In the genomic region with DNA sequence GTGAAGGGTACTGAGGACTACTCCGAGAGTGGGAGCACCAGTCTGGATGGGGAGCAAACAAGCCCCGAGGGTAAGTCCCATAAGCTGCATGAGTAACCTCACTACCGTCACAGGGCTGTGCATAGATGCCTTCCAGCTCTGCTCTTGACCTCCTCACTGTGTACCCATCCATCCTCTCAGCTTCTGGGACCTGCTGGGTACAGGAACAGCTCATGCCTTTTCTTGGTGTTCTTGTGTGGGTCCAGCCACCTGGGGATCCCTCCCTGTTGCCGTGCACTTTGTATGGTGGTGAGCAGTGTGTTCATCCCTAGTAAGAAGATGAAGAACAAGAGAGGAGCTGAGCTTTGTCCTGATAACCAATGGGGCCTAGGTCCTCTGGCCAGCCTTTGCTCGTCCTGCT, we compare ENCODE assay signal across 20 mouse cellular contexts. TPM values are rescaled to one million over a fixed set of nuclear protein-coding genes. Genes with fewer than 3 reads are reported as not detected.
"Had no signal": no experiment of that assay in that cellular context is flagged by ENCODE, and none has a peak within 500 bp of the region (broad histone marks: within the 10 kb centered on the region; RNA-seq: fewer than 3 reads in every experiment).

No protein-coding gene starts in this region.

- H3K9ac ChIP-seq: lung, embryonic 14.5 days; neural tube, embryonic 13.5 days; neural tube, embryonic 15.5 days had no signal

- ATAC-seq: midbrain, embryonic 16.5 days had no signal

- H3K4me2 ChIP-seq: lung, embryonic 14.5 days; midbrain, embryonic 11.5 days; neural tube, embryonic 13.5 days; neural tube, embryonic 15.5 days had no signal

- H3K4me3 ChIP-seq: myocyte; neural tube, embryonic 13.5 days; neural tube, embryonic 15.5 days had no signal

- H3K9me3 ChIP-seq: neural tube, embryonic 13.5 days; neural tube, embryonic 15.5 days had no signal

- H3K27ac ChIP-seq: neural tube, embryonic 13.5 days; neural tube, embryonic 15.5 days had no signal

- DNase-seq: lung, adult 18-20 months; lung, embryonic 14.5 days; lung, postnatal 10 days; lung, postnatal 4 days; midbrain, embryonic 14.5 days; retina, postnatal 1 day; right cerebral cortex, adult 18-20 months; right cerebral cortex, postnatal 25 days; right cerebral cortex, postnatal 4 days; spleen, adult 18-20 months; thymus, adult 18-20 months; thymus, postnatal 14 days; thymus, postnatal 36 days had no signal

- H3K27me3 ChIP-seq: neural tube, embryonic 13.5 days; neural tube, embryonic 15.5 days had no signal

RNA-seq across cellular contexts. Expression of gene Sspo, which starts 44.0 kb away (rescaled TPM):
- total RNA-seq: megakaryocyte, adult 5-6 weeks; megakaryocyte-erythroid progenitor cell, adult 5-6 weeks had no signal
